Mouse (Mus musculus) cerebellum, postnatal 10 days (tissue): Measurements from ENCODE around the gene Abcd2.
A peak's percentile ranks its signal among the peaks of the same experiment; 100 is the strongest.

Experiments used
- DNase-seq, 2 experiments: peaks; one replicate each; pipeline ENCODE4 v3.0.0; 2021; ENCODE audit warnings: mixed read lengths in 2 of 2

The Abcd2 gene

GRCm38 (mm10) chr15:91191412-91192222 lies at the start of gene Abcd2:
Gene Abcd2, minus strand, starts transcription at chr15:91191799.
- peak; percentile 89 to 91 for DNase-seq

GRCm38 (mm10) chr15:91240683-91241335 lies 49.2 kb upstream of the Abcd2 start:
- no peak for DNase-seq

- no peak for DNase-seq
Observed at GRCm38 (mm10) chr15:91237294-91237693, 45.7 kb upstream of the Abcd2 start.

GRCm38 (mm10) chr15:91206518-91206917 lies 14.9 kb upstream of the Abcd2 start:
- no peak for DNase-seq

DNA sequence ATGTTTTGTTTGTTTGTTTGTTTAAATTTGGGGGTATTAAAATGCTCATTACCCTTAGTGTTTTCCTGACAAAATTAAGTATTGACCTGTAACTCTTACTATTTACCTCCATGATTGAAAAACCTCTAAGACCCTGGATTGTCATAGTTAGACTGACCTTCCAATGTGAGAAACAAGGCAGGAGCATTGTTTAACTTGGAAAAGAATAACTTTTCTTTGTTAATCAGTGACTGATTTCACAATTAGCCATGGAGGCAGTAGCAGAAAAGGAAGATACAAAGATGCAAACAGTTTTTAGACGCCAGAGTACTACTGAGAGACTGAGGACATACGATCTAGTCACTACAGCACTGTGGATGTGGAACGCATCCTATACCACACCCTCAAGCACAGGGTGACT lies 11.9 kb upstream of the Abcd2 start:
- no peak for DNase-seq

DNA sequence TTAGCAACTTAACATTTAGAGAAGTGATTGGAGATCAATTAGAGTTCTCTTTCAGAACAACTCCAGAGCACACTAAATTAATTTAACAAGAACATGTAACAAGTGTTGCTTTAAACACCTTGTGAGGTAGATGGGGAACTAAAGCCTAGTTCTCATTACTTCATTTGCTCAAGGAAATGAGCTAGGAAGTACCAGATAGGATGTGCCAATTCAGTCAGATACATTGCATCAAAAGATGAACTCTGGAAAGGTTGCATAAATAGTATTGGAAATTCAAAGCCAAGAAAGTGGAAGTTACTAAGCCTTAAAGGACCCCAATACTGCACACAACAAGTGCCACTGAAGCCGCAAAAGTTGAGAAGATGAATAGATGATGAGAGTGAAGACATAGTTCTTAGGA lies 10.9 kb upstream of the Abcd2 start:
- DNase-seq, result no peak

DNA sequence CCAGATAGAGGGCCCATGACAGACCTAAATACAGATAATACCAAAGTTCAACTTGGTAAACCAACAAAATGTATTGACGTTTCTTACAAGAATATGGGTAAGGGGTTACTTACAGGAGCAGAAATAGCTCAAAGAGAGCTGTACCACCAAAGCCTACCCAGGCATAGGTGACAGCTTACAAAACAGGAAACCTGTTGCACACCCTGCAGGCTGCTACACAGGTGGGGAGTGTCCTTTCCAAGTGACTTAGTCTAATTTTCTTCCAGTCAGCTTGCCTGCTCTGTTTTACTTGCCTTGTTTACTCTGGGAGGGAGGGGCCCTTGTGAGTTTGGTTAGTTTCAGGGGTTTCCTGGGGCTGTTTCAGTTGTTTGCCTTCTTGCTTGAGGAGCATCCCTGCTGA lies 9.2 kb upstream of the Abcd2 start:
- DNase-seq, result no peak

DNA sequence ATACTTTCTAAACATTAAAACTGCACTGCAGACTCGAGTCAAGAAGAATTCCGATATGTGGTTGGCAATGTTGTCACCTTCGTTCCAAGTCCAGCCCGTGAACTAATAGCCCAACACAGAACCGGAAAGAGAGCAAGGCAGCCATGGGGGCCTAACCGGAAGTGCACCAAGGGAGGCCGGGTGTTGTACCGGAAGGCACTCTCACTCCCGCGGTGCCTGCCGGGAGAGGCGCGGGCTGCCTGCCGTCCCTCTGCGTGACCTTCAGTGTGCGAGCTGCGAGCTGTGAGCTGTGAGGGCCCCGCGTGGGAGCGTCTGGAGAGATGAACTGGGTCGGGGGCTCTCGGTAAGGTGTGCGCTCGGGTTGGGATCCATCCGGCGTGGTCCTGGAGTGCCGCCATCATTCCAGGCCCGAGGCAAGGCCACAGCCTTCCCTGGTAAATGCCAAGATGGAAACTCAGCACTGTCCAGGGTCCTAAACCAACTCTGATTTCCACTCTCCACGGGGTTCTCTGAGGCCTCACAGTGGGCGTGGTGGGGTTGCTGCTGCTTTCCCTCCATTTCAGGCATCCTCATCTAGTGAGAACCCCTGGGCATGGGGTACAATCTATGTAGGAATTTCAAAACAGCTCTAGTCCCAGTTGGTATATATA lies 7.8 kb upstream of the Abcd2 start, which contains the start of gene CN725425:
TSS of gene CN725425 (plus strand) at position 239 of the 650 bp plus-strand sequence.
- no peak for DNase-seq

DNA sequence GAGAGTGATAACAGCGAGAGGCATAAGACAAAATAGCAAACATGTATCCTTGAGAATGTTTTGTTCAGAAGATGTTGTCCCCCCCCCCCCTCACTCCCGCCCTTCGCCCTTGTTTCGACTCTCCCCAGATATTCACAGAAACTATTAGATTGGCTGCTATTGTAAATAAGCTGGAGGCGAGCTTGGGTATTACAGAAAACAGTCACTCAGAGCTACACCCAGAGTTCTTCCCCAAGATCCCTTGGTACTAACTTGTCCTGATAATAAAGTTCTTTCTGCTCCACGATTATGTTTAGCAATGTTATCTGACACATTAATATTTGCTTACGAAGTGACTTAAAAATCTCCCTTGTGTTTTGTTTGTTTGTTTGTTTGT lies 612 bp upstream of the Abcd2 start:
- no peak for DNase-seq

DNA sequence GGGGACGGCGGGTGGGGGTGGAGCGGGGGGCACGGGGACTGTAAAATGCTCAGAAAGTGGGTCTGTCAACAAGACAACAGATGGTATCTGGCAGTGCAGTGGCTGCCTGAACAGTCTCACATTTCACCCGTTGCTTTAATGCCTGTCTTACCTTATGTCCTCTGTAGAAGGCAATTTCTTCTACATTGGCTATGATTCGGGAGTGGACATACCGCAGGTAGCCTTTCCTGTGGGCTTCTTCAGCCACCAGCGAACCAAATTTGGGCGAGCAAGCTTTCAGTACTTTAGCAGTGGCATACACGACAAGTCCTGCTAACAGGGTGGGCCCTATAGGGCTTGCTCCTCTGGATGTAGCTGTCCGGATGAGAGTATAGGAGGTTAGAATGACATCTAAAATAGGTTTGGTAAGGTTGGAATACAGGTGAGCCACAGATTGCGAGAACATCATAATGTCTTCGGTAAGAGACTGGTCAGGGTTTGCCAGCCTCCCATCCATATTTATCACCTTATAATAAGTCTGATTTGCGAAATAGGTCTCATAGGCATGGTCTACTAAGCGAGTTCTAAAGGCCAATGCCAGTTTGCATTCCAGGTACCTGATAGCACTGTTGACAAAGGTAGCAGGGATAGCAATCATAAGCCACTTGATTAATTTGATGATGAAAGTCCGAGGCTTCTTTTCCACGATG lies 936 bp downstream of the Abcd2 start:
- DNase-seq, result peak; percentile 47 to 51

- DNase-seq, result peak; percentile 33 to 42
Observed at GRCm38 (mm10) chr15:91190026-91190425, 1.6 kb downstream of the Abcd2 start.

GRCm38 (mm10) chr15:91186358-91186757 lies 5.2 kb downstream of the Abcd2 start:
- no peak for DNase-seq

DNA sequence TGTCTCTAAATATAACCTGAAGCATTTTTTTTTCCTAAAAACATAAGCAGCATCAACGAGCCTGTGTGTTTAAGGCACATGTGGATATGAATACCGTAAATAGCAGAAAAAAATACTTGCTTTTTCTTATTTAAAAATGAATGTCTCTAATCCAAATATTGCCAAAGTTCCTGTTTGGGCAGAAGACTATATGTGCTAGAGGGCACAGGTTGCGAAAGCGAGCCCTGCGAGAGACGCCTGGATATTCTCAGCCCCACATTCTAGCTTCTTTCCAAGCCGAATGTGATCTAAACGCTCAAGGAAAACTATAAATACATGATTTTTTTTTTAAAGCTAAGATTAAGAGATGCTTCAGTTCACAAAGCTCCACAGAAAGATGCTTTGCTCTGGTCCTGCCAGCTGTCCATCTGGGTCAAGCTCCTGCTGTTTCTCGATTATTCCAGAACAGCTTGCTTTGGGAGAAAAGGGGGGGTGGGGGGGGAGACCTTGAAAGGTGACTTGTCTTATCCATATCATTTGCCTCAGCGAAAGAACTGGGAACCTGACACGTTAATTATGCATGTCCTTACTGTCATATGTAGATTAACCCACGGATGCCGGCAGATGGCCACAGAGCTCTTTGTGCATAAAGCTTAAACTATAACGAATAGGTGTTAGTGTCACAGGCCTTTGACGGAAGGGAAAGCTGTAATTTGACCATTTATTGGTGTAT lies 11.5 kb downstream of the Abcd2 start:
- peak; percentile 44 to 62 for DNase-seq

- no peak for DNase-seq
Observed at GRCm38 (mm10) chr15:91178656-91179314, 12.8 kb downstream of the Abcd2 start.

- DNase-seq, result no peak
Observed at GRCm38 (mm10) chr15:91172193-91172592, 19.4 kb downstream of the Abcd2 start.

DNA sequence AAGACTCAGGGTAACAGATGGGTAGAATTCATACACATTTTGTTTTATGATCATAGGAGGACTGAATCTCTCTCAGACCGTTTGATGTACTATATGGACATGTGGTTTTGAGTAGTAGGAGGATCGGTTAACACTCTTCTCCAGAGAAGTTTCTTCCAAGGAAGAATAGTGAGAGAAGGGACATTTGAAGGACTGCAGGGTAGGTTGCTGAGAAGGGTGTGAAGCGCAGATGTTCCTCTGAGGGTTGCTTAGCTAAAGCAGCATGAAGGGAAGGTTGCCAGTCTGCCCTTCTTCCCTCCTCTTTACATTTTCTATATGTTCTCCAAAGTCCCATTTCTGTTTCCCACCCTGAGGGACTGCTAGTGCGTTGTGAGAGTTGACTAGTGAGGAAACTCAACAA lies 20.3 kb downstream of the Abcd2 start:
- no peak for DNase-seq

DNA sequence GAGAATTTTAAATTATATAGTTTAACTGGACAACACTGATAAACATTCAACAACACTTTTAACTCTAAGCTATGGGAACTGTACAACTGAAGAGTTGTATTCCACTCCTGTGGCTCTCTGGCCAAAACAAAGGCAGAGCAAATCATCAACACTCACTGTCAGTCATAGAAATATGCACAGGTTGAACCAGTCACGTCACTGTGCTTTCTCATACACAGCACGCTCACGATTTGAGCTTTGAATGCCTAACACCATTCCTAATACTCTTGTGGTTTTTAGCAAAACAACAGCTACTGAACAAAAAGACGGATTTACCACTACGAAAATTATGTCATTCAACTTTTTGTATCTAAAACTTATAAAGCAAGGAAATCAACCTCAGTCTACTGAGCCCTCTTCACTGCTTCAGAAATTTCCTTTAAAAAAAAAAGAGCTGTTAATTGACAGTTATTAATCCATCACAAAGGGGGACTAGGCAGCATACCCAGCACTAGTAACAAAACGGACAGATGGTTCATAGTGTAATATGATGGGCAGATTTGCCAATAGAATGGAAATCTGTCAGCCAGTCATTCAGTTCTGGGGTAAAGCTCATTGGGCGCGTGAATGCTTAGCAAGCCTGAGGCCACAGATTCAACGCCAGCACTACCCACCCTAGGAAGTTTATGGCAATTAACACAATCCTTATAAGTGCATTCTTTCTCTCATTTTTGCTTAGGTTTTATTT lies 20.8 kb downstream of the Abcd2 start:
- peak in 1 of 2 experiments; percentile 32 for DNase-seq

GRCm38 (mm10) chr15:91167850-91168562 lies 23.6 kb downstream of the Abcd2 start:
- DNase-seq, result no peak

- DNase-seq, result peak; percentile 59 to 61
Observed at GRCm38 (mm10) chr15:91165021-91165420, 26.6 kb downstream of the Abcd2 start.

DNA sequence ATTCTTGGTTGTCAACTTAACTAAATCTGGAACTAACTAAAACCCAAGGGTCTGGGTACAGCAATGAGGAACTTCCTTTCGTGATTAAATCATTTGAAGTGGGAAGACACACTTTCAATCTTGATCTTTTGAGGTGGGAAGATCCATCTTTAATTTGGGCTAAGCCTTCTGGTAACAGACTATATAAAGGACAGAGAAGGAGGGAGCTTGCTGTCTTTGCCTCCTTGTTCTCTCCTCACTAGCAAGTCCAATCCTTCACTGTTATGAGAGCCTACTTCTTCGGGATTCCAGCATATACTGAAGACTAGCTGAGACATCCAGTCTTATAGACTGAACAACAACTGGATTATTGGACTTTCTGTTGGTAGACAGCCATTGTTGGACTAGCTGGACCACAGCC lies 28.1 kb downstream of the Abcd2 start:
- no peak for DNase-seq

DNA sequence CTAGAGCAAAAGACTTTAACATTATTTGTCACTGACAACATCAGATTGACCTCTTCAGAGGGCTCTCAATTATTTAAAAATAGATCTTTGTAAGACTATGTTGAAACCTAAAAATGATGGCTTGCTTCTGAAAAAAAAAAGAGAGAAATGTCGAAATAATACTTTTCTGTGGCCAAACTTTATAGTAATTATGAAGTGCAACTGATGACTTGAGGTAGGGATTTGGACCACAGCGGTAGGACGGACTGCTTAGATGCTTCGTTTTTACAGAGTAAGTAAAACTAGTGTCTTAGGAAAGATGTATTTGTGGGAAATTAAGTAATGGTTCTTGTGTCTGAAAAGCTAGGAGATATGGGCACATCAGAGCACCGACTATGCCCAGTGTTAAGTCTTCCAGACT lies 30.4 kb downstream of the Abcd2 start:
- DNase-seq, result no peak
